ENCODE assay signal across 1 mouse cellular context in the genomic region with DNA sequence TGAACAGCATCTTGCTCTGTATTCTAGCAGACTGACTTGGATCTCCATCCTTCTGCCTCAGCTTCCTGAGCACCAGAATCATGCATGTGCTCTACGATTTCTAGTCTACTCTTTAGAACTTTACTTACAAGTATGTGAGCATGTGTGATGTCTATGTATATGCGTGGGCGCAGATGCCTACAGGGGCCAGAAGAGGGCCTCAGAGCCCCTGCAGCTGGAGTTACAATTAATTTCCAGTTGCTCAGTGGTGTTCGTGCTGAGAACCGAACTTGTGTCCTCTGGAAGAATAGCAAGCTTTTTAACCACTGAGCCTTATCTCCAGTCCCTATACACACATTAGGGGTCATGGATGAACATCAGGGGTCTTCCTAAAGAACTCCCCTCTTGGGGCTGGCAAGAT.
TF ChIP-seq lines count a peak whose summit lies in the region.

No protein-coding gene starts in this region.

TF ChIP-seq in CH12.LX, 34 proteins besides CTCF, POLR2A, EP300 and RAD21 (continued from another document):
- no peak for TF ChIP-seq MAZ (IDR thresholded peaks at IDR 0.05; ENCODE audit: low read depth, low read length)
- TF ChIP-seq NRF1 (IDR thresholded peaks at IDR 0.05; ENCODE audit: low read depth, low read length), result no peak
- TF ChIP-seq MAFK (IDR thresholded peaks at IDR 0.05; ENCODE audit: insufficient replicate concordance, low read length), result no peak
- TF ChIP-seq SMC3 (IDR thresholded peaks at IDR 0.05; ENCODE audit: low read depth, low read length), result 0 out of 2 replicates have a peak, but pooled peaks have one; percentile 8
- TF ChIP-seq MXI1 (IDR thresholded peaks at IDR 0.05; ENCODE audit: low read depth, low read length), result no peak
- TF ChIP-seq CHD2 (IDR thresholded peaks at IDR 0.05; ENCODE audit: low read length), result no peak
- TF ChIP-seq ZNF384 (IDR thresholded peaks at IDR 0.05; ENCODE audit: low read depth, low read length), result no peak
- no peak for TF ChIP-seq IRF4 (IDR thresholded peaks at IDR 0.05; ENCODE audit: low read depth, low read length)
